Mouse (Mus musculus) adrenal gland, adult (tissue): Measurements from ENCODE around the gene Dclk1.

ENCODE experiments used
- DNase-seq, 2 experiments: peaks; one replicate each; pipeline ENCODE4 v3.0.0; 2022 to 2023; ENCODE audit warnings: low spot score in 1 of 2; ENCODE audit not compliant: inconsistent age in 2 of 2

The Dclk1 gene

DNA sequence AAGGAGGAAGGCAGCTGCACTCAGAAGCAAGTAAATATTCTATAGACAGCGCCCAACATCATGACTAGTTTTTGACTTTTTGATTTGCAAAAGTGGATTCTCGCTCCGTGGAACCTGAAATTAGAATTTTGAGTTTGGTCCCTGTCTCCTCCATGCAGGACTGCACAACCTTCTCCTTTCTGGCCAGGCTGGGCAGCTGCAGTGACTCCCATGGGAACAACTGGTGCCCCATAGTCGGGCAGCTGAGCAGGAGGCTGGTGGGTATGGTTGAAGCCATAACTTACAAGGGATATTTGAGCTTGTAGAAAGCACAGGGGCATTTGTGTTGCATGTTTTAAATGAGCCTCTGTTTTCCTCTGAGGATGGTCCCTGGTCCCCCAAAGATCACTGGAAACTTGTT lies 88.3 kb downstream of the Dclk1 start:
- DNase-seq: no peak

DNA sequence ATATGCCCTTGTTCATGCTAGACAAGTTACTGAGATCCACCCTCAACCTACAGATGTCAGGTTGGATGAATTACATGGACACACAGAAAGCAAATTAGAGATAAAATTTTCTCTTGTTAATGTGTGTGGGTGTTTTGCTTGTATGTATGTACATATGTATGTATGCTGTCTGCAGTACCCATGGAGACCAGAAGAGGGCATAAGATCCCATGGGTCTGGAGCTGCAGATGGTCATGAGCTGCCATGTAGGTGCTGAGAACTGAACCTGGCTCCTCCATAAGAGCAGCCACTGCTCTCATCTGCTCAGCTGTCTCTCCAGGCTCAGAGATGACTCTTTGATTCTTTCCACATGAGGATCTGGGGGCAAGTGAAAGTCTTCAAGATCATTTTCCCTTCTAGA lies 89.5 kb downstream of the Dclk1 start:
- DNase-seq: no peak

DNA sequence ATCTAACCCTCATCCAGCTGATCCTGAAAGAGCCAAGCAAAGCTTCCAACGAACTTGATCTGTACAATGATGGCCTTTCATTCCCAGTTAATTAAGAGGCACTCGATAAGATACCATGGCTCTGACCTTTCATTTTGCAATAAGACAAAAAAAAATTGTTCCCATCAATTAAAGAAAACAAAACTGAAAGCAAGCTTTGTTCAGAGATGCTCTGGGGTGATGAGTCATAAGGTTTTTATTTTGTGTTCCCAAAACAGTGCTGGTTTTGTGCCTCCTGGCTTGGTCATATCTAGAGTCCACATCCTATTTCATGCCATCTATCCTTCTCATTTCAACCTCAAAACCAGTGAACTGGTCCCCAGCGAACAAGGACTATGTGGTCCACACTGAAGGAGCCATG lies 91.3 kb downstream of the Dclk1 start:
- DNase-seq: no peak

DNA sequence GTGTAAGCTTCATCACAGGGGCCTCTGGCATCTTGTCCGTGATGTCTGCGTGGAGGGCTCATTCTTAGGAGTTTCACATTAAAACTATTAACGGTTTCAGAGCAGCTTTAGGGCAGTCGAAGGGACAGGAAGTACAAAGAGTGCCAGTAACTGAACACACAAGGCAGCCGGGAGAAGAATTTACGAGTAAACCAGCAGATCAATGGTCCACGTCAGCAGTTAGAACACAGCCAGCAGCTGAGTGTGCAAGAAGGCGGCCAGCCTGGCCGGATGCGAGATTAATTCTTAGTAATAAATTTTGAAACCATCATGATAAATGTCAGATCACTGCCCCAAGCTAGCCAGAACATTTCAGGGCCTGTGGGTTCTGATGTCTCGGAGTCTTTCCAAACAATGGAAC lies 94.7 kb downstream of the Dclk1 start:
- DNase-seq: peak; percentile 47 to 49

DNA sequence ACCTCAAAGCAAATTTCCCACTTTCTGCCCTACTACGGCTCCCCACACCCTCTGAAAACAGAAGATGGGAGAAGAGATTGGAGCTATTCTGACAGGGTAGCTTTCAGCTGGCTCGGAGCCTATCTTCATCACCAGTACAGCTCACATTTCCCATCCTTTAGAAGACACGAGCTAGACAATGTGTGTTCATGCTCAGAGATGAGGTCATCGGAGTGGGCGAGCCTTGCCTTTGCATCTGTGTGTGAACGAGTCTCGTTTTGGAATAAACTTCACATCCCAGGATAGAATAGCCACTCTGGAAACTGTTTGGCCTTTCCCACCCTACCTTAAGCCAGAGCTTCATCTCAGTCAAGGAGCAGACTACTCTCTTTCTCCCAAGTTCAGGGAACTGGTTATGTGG lies 95.5 kb downstream of the Dclk1 start:
- no peak for DNase-seq

DNA sequence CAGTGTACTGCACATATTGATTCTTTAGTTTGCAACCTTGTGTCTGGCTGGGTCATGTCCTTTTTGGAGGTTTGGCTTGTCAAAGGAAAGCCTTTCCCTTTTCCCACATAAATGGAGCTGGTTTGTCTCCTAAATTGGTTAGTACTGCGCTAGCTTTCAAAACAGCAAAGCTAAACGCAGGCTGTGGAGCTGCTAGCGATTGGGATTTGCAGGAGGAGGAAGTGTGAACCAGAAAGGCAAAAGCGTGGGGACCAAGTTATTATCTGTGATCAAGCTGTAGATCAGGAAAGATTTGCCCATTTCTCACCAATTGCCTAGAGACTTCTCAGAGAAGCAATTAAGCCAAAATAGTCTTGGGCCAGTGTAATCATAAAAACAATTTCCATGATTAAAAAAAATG lies 100.3 kb downstream of the Dclk1 start:
- no peak for DNase-seq

DNA sequence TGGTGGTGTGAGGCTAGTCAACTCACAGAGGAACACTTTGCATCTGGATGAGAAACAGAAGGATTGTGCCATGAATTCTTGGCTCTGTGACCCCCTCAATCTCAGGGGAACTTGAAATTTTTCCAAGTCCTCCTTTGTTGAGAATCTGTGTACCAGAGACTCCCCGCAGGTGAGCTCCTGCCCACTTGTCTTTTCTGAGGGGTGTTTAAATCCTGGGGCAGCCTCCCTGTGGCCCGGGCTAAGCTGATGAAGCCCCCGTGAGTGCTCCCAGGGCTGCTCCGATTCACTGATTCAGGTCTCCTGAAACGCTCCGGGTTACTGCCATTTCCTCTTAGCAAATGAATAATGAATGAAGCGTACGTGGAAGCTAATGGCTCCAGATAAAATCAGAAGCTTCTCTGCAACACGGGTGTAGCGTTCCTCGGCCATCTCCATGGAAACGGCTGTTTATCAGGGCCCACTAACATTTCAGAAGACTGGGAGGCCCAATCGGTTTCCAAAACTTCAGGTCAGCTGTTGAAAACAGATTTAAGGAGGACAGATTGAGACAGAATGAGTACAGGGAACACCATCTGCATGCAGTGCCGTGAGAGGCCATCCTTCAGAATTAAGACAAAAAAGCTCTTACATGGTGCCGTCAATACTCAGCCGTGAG lies 105.3 kb downstream of the Dclk1 start:
- no peak for DNase-seq

DNA sequence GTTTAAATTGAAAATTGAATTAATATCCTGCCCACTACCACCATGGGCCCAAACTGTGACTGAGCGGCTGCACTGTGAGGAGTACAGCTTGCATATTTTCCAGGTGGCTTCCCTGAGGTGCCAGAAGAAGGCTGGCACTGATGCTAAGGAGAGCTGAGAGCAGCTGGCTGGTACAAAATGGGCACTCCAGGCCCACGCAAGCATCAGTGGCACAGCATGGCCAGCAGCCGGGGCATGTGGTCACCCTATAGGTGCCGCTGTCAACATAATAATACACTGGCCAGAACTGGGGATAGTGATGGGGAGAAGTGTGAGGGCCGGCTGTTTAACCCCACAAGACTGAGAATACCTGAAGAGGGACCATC lies 105.8 kb downstream of the Dclk1 start:
- no peak for DNase-seq

DNA sequence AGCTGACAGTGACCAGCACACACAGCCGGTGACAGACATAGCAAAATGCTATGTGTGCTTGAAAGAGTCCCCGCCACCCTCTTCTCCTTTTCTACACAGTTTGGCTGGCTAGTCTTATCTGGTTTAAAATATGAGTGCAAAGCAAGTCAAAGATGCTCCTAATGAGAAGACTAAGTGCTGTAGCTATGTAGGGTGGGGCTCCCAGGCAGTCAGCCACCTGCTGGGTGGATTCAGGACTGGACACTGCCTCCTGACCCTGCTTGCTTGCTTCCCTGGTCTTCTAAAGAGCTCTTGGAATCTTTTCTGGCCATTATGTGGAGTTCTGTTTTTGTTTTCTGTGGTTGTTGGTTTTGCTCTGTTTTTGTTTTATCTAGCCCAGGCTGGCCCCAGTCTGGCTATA lies 108.0 kb downstream of the Dclk1 start:
- DNase-seq: no peak

DNA sequence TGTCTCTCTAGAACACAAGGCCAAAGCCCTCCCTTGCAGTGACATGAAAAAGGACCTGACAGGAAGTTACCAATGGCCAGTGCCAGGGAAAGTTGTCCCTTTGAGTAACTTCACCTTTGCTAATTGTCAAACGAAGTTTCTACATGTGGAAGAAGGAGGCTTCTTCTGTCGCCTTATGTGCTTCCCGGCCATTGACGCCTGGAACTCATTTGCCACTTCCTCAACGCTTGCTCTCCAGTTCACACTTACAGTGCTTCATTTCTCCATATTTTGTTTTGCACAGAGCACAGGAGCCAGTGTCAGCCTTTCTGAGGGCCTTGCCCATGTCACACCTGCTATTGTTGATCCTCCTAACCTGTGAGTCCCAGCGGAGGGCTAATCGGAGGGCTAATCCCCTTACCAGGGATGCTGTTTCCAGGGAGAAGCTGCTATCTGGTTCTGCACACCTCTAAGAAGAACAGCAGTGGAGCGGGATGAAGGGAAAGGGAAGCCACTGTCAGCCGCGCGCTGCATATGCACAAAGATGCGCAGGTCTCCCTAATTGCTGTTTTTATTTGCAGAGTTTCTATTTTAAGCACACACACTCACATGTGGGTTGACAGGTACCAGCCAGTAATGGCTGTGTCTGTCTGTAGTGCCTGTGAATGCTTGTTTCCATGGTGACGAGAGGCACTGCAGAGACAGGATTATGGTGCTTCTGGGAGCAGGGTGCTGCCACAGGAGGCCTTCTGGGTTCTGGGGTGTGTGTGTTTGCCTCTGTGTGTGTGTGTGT lies 109.3 kb downstream of the Dclk1 start:
- DNase-seq: no peak

DNA sequence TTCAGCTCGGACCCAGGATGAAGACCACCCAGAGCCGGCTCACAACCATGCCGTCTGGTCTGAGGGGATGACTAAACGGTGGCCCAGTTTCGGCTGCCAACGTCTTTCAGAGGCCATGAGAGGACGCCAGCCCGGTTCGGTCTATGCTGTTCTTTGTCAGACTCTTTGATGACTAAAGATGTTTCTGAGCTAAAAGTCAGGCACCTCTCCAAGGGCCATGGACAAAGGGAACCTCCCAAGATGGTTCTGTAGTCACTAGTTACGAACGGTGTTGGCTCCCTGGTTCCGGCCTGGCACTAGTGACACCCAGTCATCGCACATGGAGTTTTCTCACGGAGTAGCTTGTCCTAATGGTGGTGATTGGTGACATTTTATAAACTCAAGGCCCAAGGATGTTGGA lies 110.4 kb downstream of the Dclk1 start:
- no peak for DNase-seq

DNA sequence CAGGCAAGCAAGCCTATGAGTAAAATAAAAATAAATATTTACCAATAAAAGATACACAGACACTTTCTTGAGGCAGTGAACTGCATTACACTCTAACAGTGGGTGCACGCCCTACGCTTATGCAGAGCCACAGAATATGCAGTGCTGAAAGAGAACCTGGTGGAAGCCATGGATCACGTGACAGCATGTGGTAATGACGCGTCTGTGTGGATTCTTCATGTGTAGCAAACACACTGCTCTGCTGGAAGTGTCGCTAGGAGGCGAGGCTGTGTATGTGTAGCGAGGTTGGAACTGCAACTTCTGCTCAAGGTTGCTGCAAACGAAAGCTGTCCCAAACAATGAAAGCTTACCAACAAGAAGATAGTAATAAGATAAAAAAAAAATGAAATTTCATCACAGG lies 111.0 kb downstream of the Dclk1 start:
- DNase-seq: no peak

DNA sequence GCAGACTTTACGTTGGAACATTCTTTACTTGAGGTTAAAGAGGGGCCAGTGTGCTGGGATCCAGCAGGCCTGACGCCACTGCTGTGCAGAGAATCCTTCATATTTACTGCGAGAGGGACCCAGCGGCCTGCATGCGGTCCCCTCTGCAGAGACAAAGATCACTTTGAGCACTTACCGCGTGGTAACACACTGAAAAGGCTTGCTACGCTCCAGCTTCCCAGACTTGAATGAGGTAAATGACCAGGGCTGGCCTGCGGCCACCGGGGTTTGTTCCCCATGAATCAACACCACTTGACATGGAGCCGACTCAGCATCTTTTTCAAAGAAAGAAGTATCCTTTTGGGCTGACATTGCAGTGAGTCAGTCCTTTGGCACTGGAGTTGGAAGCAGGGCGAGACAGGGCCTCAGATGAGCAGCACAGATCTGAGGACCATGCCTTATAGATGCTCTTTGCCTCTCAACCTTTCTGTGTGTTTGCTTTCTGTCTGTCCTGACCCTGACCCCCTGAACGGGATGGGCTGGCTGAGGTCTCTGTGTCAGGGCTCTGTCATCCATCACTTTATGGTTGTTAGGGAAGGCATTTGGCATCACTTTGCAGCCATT lies 111.8 kb downstream of the Dclk1 start:
- DNase-seq: peak; percentile 86 to 88

DNA sequence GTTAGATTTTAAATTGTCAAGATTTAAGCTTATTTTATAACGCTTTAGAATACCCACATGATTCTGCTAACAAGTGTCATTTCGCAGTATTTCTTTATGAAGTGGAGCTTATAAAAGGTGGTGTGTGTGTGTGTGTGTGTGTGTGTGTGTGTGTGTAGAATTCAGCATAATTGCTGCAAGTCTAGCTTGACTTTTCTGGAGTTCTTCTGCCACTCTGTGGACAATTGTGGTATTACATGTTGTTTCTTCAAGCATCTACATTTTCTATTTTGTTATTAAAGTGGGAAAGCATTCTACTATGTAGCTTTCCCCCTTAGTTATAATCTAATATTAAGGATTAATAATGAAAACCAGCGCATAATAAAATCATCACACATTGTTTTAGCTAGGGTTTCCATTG lies 112.6 kb downstream of the Dclk1 start:
- DNase-seq: peak in 1 of 2 experiments; percentile 83

DNA sequence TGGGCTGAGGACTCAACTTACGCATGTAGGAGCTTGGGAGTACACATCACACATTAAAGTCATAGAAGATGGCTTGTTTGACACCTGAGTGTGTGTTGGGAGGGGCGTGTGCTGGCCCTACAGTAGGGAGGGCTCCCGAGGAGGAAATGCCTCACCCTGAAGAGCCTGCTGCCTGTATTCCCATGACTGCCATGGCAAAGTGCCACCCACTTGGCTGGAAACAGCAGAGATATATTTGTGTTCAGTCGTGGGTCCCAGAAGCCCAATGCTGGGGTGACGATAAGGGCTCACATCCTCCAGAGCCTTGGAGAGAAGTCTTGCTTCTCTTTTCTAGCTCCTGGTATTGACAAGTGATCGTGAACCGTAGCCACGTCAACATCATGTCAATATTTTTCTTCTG lies 116.3 kb downstream of the Dclk1 start:
- no peak for DNase-seq

DNA sequence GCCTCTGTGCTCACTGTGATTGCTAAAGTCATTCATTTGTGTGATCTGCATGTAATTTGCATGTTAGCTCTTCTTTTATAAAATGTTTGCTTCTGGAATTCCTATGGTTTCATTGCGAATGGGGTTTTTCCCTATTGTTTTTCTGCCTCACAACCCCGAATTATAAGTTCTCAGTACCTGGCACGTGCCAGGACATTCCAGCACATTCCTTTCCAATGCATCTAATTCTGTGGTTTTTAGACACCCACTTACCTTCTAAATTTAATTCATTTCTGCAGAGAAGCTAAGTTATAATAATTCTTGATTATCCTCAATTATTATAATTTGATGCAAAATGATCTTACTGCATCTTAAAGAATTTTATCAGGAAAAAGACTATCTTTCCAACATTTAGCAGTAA lies 118.7 kb downstream of the Dclk1 start:
- DNase-seq: no peak

DNA sequence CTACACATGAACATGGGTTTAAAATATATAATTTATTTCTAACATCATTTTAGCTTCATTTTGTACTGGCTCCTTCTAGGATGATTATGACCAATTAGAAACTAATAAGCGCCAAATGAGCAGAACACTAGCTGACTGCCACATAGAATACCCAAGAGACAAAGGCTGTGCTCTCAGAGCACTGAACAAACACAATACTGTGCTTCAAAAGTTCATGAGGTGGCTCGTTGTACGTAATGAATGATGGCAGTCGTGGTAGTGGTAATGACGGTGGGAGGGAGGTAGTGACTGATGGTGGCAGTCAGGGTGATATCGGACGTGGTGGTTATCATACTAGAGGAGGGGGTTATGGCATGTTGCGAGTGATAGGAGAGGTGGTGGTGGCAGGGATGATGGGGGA lies 125.0 kb downstream of the Dclk1 start:
- DNase-seq: no peak

DNA sequence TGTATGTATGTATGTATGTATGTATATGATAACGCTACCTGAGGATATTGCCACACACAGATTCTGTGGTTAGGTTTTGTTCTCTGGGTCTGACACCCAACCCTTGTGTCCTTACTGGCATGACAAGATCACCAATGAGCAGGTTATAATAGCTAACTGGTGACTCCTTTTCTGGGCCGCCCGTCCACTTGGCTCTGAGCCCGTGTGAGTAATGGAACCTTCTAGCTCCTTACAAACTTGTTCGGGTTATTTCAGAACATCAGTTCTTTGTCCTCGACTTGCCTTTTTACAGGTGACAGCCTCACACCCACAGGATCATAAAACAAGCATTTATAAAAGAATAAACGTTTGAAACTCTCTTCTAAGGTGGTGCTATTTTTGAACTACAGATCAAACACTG lies 127.0 kb downstream of the Dclk1 start:
- DNase-seq: peak; percentile 18 to 79

DNA sequence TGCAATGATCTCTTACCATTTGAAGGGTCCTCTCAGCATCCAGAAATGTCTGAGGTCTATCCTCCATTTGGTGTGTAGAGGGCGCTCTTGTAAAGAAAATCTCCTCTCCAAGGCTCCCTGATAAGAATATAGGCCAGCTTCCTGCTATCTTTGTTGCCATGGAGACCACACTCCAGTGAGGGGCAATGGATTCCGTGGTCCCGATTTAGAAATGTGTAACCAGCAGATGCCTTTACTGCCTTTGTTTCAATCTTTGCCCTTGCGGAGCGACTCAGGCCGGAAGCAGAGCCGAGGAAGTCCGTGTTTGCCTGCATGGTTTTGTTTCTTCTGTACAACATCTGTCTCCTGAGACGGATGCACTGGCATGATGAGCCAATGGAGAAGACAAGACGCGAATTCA lies 131.5 kb downstream of the Dclk1 start:
- DNase-seq: peak; percentile 24 to 75

DNA sequence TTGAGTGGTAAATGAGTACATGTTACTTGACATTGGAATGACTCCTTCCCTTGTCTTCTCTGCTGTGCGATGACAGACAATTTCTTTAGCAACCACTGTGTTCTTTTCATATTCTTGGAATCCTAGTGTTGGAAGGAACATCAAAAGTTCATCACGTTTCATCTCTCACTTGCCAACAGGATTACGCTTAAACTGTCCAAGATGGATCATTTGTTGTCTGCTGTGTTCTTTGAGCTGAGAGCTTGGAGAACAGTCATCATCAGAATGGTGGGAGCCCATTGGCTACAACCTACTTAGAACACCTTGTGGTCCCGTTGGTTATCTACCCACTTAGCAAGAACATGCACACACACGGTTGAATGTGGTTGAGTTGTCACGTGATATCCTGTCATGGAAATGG lies 136.4 kb downstream of the Dclk1 start:
- DNase-seq: no peak

DNA sequence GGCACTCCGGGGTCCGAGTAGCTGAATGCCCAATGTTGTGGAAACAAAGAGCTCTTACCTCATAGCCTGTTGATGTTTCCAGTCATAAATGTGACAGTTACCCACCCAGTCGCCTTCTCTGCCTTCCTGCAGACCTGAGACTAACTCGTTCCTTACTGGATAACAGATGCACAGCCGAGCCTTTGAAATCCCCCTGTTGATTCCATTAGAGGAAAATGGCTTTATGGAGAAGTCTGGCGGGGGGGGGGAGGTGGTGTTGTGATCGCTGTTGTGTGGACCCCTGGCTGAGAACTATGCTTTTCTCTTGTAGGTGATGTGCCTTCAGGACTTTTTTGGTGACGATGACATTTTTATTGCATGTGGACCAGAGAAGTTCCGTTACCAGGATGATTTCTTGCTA lies 138.3 kb downstream of the Dclk1 start:
- DNase-seq: no peak

DNA sequence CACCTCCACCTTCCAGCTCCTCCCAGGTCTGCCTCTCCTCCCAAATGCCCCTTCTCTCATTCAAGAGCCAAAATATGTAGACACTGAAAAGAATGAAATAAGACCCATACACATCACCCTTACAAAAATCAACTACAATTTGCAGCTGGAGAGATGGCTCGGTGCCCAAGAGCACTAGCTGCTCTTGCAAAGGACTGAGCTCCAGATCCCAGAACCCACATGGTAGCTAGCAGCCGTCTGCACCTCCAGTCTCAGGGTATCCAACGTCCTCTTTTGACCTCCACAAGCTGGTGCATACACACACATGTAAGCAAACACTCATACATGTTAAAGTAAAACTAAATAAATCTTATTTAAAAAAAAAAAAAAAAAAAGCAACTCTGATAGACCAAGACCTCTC lies 150.4 kb downstream of the Dclk1 start:
- DNase-seq: no peak

DNA sequence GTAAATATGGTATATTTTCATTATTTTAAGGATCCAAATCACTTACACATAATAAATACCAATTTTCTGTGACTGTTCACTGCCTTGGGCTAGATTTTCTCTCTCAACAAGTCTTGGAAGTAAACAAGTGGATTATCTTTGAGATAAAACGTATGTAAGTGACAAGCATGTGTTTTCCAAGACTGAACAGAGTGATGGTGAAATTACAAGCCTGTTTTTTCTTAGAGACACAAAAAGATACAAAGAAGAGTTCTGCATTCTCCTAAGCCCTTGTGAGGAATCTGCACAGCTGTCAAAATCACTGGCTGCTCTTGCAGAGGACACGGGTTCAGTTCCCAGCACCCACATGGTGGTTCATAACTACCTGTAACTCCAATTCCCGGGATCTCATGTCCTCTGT lies 151.4 kb downstream of the Dclk1 start:
- DNase-seq: no peak
